Mouse (Mus musculus) limb, embryonic 11.5 days (tissue): ENCODE measurements around the gene Grin3b. TPM values are rescaled to one million over a fixed set of nuclear protein-coding genes. Genes with fewer than 3 reads are reported as not detected.

ENCODE experiments used
- ATAC-seq: fragments of 200-750 bp; cut with Nextera tagmentation; 2 replicates; pipeline ENCODE4 v1.8.0; 2017; ENCODE audit warnings: low read depth; ENCODE audit not compliant: insufficient number of reproducible peaks, low FRiP score, low TSS enrichment
- DNase-seq: peaks from one replicate; pipeline ENCODE4 v3.0.0-alpha.2; 2015; ENCODE audit warnings: low spot score
- H3K27ac ChIP-seq: fragments of 300-500 bp; sonication (generic); replicated peaks from 2 replicates; pipeline ENCODE4 v1.5.1; 2014; ENCODE audit warnings: low read depth, mild to moderate bottlenecking, low read length
- H3K27me3 ChIP-seq: fragments of 300-500 bp; sonication (generic); 2 replicates; pipeline ENCODE4 v1.6.1; 2014; ENCODE audit warnings: mild to moderate bottlenecking, low read length, mixed read lengths; ENCODE audit not compliant: control insufficient read depth, insufficient read depth
- H3K36me3 ChIP-seq: fragments of 300-500 bp; sonication (generic); 2 replicates; pipeline ENCODE4 v1.6.1; 2014; ENCODE audit warnings: mild to moderate bottlenecking, low read length, moderate library complexity, mixed read lengths; ENCODE audit not compliant: control insufficient read depth, insufficient read depth
- H3K4me1 ChIP-seq: fragments of 300-500 bp; sonication (generic); 2 replicates; pipeline ENCODE4 v1.6.1; 2014; ENCODE audit warnings: low read length, mixed read lengths; ENCODE audit not compliant: control insufficient read depth, insufficient read depth
- H3K4me2 ChIP-seq: fragments of 300-500 bp; sonication (generic); 2 replicates; pipeline ENCODE4 v1.6.1; 2014; ENCODE audit warnings: low read depth, mild to moderate bottlenecking, moderate library complexity; ENCODE audit not compliant: severe bottlenecking
- H3K4me3 ChIP-seq: fragments of 300-500 bp; sonication (generic); 2 replicates; pipeline ENCODE4 v1.5.1; 2014; ENCODE audit warnings: low read depth, low read length
- H3K9ac ChIP-seq: fragments of 300-500 bp; sonication (generic); 2 replicates; pipeline ENCODE4 v1.6.1; 2014; ENCODE audit warnings: mild to moderate bottlenecking, low read length
- H3K9me3 ChIP-seq: fragments of 300-500 bp; sonication (generic); 2 replicates; pipeline ENCODE4 v1.6.1; 2016; ENCODE audit warnings: low read length; ENCODE audit not compliant: control insufficient read depth
- WGBS: fragments of 180-500 bp; shearing (Covaris S2); extraction: QIAGEN DNeasy Blood & Tissue Kit; methylation state at CpG from one replicate; pipeline ENCODE4 v1.1.7; 2014; 5-methylcytosine and 5-hydroxymethylcytosine counted together
- polyA plus RNA-seq: library from polyadenylated mRNA; unstranded; fragments of >200 nt; fragmentation: Nextera tagmentation; extraction: Ambion mirVana; gene quantifications from 2 replicates; pipeline ENCODE4 v1.2.1, GENCODE M21; 2014

Grin3b gene
- polyA plus RNA-seq, 1 experiment from 2014 or later: 0.23 TPM

DNA sequence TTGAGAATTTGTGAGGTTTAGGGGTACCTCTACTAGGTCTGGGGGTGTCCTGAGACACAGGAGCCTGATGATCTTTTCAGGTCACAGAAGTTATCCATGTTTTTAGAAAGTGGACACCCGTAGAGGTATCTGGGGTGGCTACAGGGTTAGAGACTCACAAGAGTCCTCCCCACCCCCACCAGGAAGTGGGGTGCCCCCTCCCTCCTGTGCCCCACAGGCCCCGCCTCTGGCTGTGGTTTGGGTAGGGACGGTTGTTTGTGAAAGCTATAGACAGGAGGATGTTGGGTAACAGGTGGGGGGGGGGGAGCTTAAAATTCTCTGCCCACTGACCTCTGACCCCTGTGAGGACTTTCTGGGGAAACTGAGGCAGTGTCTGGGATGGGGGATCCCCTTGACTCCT, 46.8 kb downstream of the Grin3b start:
- Histone ChIP-seq H3K27me3 (peaks cover 39% of the 10 kb centered on the region), H3K9me3 (no peaks in the 10 kb centered on the region), H3K9ac (no peak overlapping the region), H3K4me2 (no peak overlapping the region), H3K4me1 (peaks cover 10% of the 10 kb centered on the region), H3K27ac (no peak overlapping the region), H3K36me3 (peaks cover 4% of the 10 kb centered on the region; the same call in 1 of the 2 replicates), H3K4me3 (no peak overlapping the region)
- ATAC-seq: no peak
- no peak for DNase-seq
- WGBS: 75% methylated on average over 3 of the region's 3 CpGs

DNA sequence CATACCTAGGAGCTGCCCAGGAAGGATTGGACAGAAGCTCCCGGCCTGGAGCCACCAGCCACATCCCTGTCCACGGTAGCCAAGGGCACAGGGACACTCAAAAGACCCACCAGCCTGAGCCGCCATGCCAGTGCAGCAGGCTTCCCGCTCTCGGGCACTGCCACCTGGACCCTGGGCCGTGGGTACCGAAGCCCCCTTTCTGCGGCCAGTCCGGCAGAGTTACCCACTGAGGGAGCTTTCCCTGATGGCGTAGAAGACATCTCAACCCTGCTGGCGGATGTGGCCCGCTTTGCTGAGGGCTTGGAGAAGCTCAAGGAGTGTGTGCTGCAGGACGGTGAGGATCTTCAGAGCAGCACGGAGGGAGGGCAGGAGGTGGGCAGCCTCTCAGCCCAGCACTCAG, 47.3 kb downstream of the Grin3b start:
- peaks cover 35% of the 10 kb centered on the region for H3K27me3 ChIP-seq
- WGBS: 77% methylated on average over 14 of the region's 14 CpGs
- ATAC-seq: no peak

DNA sequence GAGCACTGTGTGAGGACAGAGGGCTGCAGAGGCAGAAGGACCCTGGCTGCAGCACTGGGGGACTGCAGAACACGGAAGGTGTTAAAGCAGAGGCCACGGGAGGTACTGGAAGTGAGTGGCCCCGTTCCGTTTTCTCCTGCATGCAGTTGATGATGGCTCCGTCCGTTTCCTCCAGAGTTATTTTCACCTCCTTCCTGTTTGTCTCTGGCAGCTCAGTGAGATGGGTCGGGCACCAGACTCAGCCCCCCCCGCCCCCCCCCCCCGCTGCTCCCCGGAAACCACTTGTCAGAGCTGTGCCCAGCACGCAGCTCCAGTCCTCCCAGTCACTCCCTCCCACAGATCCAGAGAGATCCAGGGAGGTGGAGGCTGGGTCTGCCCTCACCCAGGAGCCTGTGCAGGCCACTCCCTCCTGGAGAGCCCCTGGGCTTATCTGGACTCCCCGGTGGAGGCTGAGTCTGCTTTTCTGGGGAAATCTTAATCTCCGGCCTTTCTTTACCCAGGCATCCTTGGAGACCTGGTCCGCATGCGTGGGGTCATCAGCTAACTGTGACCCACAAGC, 48.3 kb downstream of the Grin3b start:
- Histone ChIP-seq H3K9me3 (no peaks in the 10 kb centered on the region), H3K4me2 (peak overlapping the region; percentile 60; the same call in 1 of the 2 replicates), H3K4me3 (no peak overlapping the region), H3K27ac (no peak overlapping the region), H3K27me3 (peaks cover 24% of the 10 kb centered on the region), H3K9ac (0 out of 2 replicates have a peak overlapping the region, but pooled peaks have one; percentile 12), H3K36me3 (peaks cover 4% of the 10 kb centered on the region; the same call in 1 of the 2 replicates), H3K4me1 (peaks cover 10% of the 10 kb centered on the region)
- ATAC-seq (peak; percentile 36; the same call in 1 of the 2 replicates), DNase-seq (peak; percentile 42)
- WGBS: 5% methylated on average over 14 of the region's 15 CpGs

More for the DNA sequence above, 47.3 kb downstream of the Grin3b start:
- Histone ChIP-seq H3K4me2 (no peak overlapping the region), H3K36me3 (peaks cover 4% of the 10 kb centered on the region; the same call in 1 of the 2 replicates), H3K9me3 (no peaks in the 10 kb centered on the region), H3K4me1 (peaks cover 10% of the 10 kb centered on the region), H3K4me3 (no peak overlapping the region), H3K27ac (no peak overlapping the region), H3K9ac (no peak overlapping the region)
- no peak for DNase-seq

DNA sequence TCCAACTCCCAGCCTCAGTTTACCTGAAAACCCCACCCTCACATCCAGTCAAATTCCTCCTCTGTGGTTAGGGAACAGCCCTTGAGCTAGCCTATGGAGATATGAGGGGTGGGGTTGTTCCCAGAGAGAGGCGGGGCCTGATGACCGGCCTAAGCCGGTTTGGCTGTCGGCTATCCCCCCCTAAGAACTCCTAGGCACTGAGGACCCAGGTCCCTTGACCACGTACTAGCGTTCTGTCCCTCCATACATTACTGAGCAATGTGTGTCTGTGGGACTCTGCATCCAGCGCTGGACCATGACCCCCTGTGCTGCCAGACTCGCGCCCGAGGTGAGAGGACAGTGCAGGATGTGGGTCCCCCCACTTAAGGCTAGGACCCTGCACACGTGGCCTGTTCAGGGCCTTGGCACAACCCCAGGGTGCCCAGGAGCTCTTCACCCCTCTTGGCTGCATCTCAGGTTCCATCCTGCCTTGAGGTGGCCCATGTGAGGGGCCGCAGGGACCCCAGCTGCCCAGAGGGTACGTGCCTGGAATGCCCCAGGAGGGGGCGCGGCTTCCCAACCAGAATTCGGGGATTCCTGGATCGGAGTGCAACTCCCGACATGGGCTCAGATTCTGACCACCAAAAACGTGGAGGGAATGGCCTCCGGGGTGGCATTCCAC, 49.1 kb downstream of the Grin3b start:
- peak overlapping the region; percentile 60 for H3K4me2 ChIP-seq
- H3K9me3 ChIP-seq: no peaks in the 10 kb centered on the region
- DNase-seq (peak; percentile 75), ATAC-seq (peak; percentile 58)
- peak overlapping the region; percentile 32 for H3K4me3 ChIP-seq
- peaks cover 10% of the 10 kb centered on the region for H3K4me1 ChIP-seq
- WGBS: 2% methylated on average over 20 of the region's 20 CpGs
- peaks cover 4% of the 10 kb centered on the region; the same call in 1 of the 2 replicates for H3K36me3 ChIP-seq
- peaks cover 16% of the 10 kb centered on the region for H3K27me3 ChIP-seq
- peak overlapping the region; percentile 76 for H3K9ac ChIP-seq
- 0 out of 2 replicates have a peak overlapping the region, but pooled peaks have one; percentile 45 for H3K27ac ChIP-seq

DNA sequence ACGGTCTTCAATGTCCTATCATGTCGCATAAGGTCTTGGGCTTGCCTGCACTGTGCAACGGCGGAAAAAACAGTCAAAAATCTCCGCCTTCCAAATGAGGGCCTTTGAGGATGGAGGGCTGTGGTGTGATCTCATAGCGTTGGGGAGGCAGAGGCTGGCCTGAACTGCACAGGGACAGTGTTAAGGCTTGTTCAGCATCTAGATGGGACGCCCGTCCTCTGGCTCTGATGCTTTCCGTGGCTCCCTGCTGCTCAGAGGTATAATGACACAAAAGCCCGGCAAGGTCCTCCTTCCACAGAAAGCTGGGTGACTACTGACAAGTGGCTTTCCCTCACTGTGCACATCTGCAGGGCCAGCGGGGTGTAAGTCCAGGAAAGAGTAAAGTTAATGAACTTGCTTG, 49.7 kb downstream of the Grin3b start:
- peak overlapping the region; percentile 32 for H3K4me3 ChIP-seq
- peaks cover 10% of the 10 kb centered on the region for H3K27me3 ChIP-seq
- H3K9ac ChIP-seq: peak overlapping the region; percentile 76
- WGBS: 23% methylated on average over 11 of the region's 11 CpGs
- H3K4me2 ChIP-seq: peak overlapping the region; percentile 60
- H3K36me3 ChIP-seq: peaks cover 4% of the 10 kb centered on the region; the same call in 1 of the 2 replicates
- H3K27ac ChIP-seq: no peak overlapping the region
- ATAC-seq (no peak), DNase-seq (no peak)
- peaks cover 10% of the 10 kb centered on the region for H3K4me1 ChIP-seq
- no peaks in the 10 kb centered on the region for H3K9me3 ChIP-seq

DNA sequence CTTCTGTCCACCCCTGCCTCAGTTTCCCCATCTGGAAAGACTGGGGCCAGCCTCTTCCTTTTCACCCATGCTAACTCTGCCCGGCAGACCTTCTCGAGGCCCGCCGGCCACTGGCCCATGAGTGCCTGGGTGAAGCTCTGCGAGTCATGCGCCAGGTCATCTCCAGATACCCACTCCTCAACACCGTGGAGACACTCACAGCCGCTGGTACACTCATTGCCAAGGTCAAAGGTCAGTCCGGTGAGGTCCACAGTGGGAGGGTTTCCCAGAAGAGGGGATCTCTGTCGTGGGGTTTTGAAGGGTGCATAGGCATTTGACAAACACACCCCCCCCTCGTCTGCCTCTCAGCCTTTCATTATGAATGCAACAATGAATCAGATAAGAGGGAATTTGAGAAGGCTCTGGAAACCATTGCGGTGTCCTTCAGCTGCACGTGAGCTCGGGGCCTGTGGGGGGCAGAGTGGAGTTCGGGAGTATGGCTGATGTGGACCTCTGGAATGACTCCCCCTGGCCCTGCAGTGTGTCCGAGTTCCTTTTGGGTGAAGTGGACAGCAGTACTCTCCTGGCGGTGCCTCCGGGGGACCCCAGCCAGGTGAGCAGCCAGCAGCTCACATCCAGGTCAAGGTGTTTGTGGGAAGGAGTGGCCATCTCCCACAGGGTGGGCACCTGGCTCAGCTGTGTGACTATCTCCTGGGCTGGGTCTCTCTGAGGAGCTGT, 50.2 kb downstream of the Grin3b start:
- Histone ChIP-seq H3K4me3 (no peak overlapping the region), H3K9ac (no peak overlapping the region)
- WGBS: 84% methylated on average over 18 of the region's 18 CpGs

DNA sequence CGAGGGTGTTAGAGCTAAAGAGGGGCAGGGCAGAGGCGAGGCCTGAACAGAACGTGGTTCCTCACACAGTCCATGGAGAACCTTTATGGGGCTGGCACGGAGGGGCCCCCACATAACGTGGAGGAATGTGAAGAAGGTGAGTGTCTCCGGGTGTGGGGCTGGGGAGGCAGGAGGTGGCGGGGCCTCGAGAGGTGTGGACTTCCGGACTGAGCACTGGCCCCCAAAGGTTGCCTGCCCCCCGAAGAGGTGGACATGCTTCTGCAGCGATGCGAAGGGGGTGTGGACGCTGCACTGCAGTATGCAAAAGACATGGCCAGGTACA, 50.8 kb downstream of the Grin3b start:
- H3K27me3 ChIP-seq: peaks cover 1% of the 10 kb centered on the region; the same call in 1 of the 2 replicates
- peaks cover 4% of the 10 kb centered on the region; the same call in 1 of the 2 replicates for H3K36me3 ChIP-seq
- H3K4me2 ChIP-seq: no peak overlapping the region
- ATAC-seq (no peak), DNase-seq (no peak)
- no peak overlapping the region for H3K27ac ChIP-seq
- H3K9ac ChIP-seq: no peak overlapping the region
- H3K4me3 ChIP-seq: no peak overlapping the region
- peaks cover 10% of the 10 kb centered on the region for H3K4me1 ChIP-seq
- 88% methylated on average over 13 of the region's 13 CpGs for WGBS
- H3K9me3 ChIP-seq: no peaks in the 10 kb centered on the region

More for the DNA sequence above, 50.2 kb downstream of the Grin3b start:
- Histone ChIP-seq H3K27me3 (peaks cover 7% of the 10 kb centered on the region; the same call in 1 of the 2 replicates), H3K4me1 (peaks cover 10% of the 10 kb centered on the region), H3K27ac (no peak overlapping the region), H3K36me3 (peaks cover 4% of the 10 kb centered on the region; the same call in 1 of the 2 replicates), H3K9me3 (no peaks in the 10 kb centered on the region), H3K4me2 (peak overlapping the region; percentile 60; the same call in 1 of the 2 replicates)
- ATAC-seq (no peak), DNase-seq (no peak)

DNA sequence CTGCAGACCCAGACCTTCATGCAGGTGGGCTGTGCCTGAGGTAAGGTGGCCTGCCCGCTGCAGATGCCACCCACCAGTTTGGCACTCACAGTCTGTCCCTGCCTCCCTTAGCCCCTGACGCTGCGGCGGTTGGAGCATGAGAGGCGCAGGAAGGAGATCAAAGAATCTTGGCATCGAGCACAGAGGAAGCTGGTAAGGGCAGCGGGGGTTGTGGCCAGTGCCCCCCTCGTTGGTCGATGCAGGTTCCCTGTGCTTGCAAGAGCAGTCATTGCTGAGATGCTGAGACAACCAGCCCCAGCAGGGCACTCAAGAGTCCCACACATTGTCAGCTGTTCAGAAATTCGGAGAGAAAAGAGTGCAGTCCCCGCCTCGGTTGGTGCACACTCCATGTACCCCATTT, 51.6 kb downstream of the Grin3b start:
- Histone ChIP-seq H3K4me2 (no peak overlapping the region), H3K4me1 (peaks cover 10% of the 10 kb centered on the region), H3K27ac (no peak overlapping the region), H3K9me3 (no peaks in the 10 kb centered on the region), H3K9ac (no peak overlapping the region), H3K36me3 (peaks cover 4% of the 10 kb centered on the region; the same call in 1 of the 2 replicates), H3K4me3 (no peak overlapping the region), H3K27me3 (no peaks in the 10 kb centered on the region)
- 93% methylated on average over 12 of the region's 12 CpGs for WGBS
- DNase-seq (no peak), ATAC-seq (no peak)
